Mouse (Mus musculus) monocyte, adult 59 days (primary cell): Measurements from ENCODE around the gene Scarb2. TPM values are rescaled to one million over a fixed set of nuclear protein-coding genes. Genes with fewer than 3 reads are reported as not detected.

Source experiments
- total RNA-seq, 2 experiments: library from RNA; stranded (reverse); gene quantifications; one replicate each; pipeline ENCODE4 v1.2.4; 2023

The Scarb2 gene
- 10 to 100 TPM; 79.3 to 86.0 TPM for total RNA-seq

DNA sequence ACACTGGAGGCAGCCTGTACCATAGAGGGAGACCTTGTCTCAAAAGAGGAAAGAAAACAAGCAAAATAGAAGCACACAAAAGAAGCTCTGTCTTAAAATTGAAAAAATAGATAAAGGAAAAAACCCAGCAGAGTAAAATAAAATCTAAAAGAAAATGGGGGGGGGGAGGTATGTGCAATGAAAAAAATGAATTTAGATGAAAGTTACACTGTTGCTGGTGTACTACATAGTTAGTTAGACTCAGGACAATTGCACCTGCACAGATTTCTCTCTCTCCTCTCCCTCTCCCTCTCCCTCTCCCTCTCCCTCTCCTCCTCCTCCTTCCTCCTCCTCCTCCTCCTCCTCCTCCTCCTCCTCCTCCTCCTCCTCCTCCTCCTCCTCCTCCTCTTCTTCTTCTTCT lies at the start of gene Scarb2:
Gene Scarb2 (minus strand): TSS at position 101 of the 400 bp plus-strand sequence.

DNA sequence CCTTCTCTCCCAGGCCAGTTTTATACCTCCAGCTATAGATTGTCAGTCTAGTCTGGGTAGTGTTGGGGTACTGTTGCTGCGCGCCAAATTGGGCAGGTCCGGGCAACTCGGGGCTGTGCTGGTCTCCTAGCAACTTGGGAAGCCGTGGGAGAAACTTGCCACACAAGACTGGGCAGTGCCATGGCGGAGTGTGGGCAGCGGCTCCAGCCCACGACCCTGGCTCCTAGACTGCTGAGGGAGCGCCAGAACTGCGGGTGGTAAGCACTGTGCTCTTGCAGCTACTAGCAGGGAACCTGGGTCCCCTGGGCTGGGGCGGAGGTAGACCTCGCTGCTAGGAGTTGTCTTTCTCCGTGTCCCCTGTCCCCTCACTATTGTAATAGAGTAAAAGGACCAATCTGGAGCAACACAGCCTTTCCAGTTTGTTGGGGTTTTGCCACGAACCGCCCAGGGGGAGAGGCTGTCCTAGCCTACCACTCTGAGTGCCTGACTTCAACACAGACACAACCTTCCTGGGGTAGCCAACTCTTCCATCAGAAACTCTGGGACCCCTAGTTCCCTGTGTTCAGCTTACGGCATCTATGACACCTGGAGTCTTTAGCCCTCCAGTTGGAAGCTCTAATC lies 48.4 kb upstream of the Scarb2 start, which contains the start of gene Fam47e:
Gene Fam47e (plus strand): TSS at position 179 of the 621 bp plus-strand sequence.

DNA sequence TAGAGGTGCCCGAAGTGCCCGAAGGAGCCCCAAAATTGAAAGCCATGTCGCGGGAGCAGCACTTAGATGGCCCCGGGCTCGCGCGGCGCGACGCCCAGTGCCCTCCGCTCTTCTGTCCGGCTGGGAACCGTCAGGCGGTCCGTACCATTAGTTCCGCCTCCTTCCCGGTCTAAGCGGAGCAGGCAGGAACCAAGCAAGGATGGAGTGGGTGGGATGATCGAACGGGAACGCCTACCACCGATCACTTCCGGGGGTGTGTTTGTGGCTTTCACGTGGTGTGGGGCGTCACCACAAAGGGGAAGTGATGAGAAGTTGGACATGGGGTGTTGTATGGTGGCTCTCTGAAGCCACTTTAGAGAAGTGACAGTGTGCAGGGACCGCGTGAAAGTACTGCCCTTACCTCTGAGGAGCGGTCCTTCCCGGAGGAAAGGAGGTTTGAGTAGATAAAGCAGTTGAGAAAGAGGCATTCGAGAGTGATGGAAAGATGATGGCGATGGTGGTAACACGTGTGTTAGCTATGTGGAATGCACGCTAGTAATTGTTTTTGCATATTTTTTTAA lies 71.5 kb downstream of the Scarb2 start, which contains the start of gene Nup54:
Gene Nup54 (minus strand): TSS at position 195 of the 560 bp plus-strand sequence.

Other genes with a start within 250 kb of the Scarb2 start
- 100 to 1,000 TPM; 153 to 163 TPM for gene Naaa, start 228.7 kb downstream of the Scarb2 start, total RNA-seq
- gene Sdad1, start 196.4 kb downstream of the Scarb2 start, total RNA-seq = 10 to 100 TPM; 49.7 to 57.0 TPM
- 10 to 100 TPM; 10.4 to 12.1 TPM for gene Cxcl9, start 178.8 kb downstream of the Scarb2 start, total RNA-seq
- not detected for gene Art3, start 175.0 kb downstream of the Scarb2 start, total RNA-seq
- gene Cxcl10, start 157.9 kb downstream of the Scarb2 start, total RNA-seq = 10 to 100 TPM; 13.8 to 16.7 TPM
- gene Nup54, start 71.6 kb downstream of the Scarb2 start, total RNA-seq = 10 to 100 TPM; 30.2 to 35.7 TPM
- not detected for gene Fam47e, start 48.2 kb upstream of the Scarb2 start, total RNA-seq
- 1 to 10 TPM; 3.0 to 4.2 TPM for gene Stbd1, start 96.2 kb upstream of the Scarb2 start, total RNA-seq
- gene Ccdc158, start 168.4 kb upstream of the Scarb2 start, total RNA-seq = 1 to 10 TPM in 1 of 2 experiments, under 1 TPM in 1; 0.61 to 1.6 TPM
- 1 to 10 TPM; 1.7 to 2.0 TPM for gene Shroom3, start 176.6 kb upstream of the Scarb2 start, total RNA-seq